Mouse (Mus musculus): ENCODE results near the gene Cyp8b1.

GRCm38 (mm10) chr9:121903476-121904305 is 12.4 kb downstream of the Cyp8b1 start:
- TF ChIP-seq GATA1 (IDR thresholded peaks at IDR 0.05; ENCODE audit: low read length), result no peak
- no peak for TF ChIP-seq TAL1 (IDR thresholded peaks at IDR 0.05; ENCODE audit: low read length)
